Mouse (Mus musculus) frontal cortex, adult (tissue): Measurements from ENCODE around the gene Adat1.

Experiments used
- ATAC-seq: cut with Nextera tagmentation; 2 replicates; pipeline ENCODE4 v1.9.2; 2017; ENCODE audit warnings: mild to moderate bottlenecking, moderate library complexity, mixed read lengths; ENCODE audit not compliant: low TSS enrichment

Gene Adat1

DNA sequence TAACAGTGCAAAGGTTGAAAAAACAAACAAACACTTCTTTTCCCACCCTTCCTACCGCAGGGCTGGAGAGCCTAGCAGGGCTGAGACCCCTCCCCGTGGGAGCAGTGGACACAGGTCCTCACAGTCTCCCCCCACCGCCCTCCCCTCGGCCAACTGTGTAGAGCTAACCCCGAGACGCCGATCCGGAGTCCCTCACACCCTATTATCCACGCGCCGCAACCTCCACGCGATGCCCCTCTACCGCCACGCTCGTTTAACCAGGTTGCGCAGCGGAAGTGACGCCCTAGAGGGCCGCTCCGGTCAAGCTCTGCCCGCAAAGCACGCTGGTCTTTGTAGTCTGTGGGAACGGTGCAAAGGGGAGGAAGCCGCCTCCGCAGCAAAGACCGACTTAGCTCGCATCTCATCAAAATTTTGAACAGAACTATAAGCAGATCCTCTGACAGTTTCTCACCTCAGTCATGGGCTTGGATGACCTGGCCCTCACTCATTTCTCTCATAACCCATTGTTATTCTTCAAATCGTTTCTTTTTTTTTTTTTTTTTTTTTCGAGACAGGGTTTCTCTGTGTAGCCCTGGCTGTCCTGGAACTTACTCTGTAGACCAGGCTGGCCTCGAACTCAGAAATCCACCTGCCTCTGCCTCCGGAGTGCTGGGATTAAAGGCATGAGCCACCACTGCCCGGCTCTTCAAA, at the start of gene Adat1:
TSS of gene Adat1 (minus strand) at position 290 of the 690 bp plus-strand sequence.
- ATAC-seq: peak; percentile 96

DNA sequence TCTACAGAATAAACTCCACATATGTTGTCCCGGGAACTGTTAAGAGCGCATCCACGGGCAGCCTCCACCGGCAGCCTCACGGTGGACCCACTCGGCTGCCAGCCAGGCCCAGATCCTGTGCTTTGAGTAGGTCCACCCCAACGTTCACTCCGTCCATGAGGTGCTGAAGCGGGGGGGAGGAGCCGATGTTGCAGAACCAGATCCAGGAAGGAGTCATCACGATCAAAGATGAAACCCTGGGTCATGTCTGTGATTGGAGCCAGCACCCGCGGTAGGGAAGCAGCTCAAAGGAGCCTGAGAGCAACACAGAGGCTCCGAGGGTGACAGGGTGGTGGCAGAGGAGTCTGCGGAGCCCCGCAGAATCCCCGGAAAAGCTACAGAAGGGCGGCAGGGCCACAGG, 45.4 kb upstream of the Adat1 start:
- no peak for ATAC-seq

DNA sequence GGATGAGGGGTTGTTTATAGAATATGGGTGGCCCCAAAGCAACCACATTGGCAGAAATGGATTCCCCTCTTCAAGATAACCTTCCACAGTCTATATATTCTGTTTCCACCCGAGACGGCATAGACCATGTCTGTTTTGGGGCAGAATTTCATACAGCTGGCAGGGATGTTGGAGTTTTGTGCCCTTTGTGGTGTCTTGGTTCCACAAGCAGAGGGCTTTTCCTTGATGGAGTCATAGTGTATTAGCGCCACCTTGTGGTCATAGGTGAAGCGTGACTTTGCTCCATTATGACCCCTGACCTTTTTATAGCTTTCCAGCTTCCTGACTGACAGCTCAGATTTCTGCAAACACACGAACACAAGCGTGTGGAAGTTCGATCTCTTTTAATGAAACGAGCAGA, 42.5 kb upstream of the Adat1 start:
- peak; percentile 85 for ATAC-seq

DNA sequence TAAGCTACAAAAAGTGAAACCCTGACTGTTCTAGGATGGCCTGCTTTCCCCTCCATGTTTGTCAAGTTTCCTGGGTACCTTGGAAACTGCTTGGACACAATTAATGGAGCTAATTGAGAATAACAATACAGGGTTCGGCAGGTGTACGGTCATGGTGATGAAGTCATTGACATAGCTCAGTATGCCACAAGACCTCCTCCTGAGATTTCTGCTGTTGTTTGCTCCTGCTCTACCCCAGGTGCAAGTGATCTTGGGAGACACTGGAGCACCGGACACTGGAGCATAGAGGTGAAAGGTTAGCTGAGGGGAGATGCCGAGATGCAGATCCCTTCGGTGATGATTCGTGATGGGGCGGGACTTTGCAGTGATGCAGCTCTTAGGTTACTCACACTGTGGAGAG, 41.0 kb upstream of the Adat1 start:
- ATAC-seq: no peak

DNA sequence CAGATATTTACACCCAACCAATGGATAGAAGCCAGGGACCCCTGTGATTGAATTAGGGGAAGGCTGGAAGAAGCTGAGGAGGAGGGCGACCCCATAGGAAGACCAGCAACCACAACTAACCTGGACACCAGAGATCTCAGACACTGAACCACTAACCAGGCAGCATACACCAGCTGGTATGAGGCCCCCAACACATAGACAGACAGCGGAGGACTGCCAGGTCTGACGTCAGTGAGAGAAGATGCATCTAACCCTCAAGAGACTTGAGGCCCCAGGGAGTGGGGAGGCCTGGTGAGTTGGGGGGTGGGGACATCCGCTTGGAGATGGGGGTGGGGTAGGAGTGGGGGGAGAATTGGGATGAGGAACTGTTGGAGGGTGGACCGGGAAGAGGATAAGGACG, 38.6 kb upstream of the Adat1 start:
- no peak for ATAC-seq

DNA sequence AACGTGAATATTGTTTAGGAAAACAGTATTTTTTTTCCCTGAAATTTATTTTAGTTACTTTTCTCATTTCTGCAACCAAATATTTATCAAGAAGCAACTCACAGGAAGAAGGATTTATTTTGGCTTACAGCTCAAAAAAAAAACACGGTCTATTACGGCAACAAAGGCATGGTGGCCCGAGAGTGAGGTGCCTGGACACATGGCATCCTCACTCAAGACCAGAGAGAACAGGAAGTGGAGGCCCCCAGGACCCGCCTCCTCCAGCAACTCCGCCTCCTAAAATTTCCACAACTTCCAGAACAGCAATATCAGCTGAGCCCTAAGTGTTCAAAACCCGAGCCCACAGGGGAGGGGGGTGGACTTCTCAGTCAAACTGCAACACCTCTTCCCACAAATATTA, 37.4 kb upstream of the Adat1 start:
- no peak for ATAC-seq

DNA sequence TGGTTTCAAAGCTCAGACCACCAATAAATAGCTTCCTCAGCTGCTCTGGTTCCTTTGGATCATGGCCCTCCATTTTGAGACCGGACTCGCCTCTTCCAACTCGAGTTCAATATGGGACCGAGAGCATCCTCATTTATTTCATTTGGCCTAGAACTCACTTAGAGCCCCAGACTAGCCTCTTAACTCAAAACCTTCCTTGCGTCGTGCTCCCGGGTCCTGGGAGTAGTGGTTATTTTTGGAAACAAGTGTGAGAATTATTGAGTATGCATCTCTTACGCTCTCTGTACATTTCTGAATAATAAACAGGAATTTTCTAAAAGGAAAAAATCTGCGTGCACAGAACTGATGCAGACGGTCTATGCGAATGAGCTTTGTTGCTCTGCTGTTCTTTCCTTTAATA, 22.8 kb upstream of the Adat1 start, which contains the start of gene Gm6793:
TSS of gene Gm6793 (minus strand) at position 101 of the 400 bp plus-strand sequence.
- ATAC-seq: no peak

DNA sequence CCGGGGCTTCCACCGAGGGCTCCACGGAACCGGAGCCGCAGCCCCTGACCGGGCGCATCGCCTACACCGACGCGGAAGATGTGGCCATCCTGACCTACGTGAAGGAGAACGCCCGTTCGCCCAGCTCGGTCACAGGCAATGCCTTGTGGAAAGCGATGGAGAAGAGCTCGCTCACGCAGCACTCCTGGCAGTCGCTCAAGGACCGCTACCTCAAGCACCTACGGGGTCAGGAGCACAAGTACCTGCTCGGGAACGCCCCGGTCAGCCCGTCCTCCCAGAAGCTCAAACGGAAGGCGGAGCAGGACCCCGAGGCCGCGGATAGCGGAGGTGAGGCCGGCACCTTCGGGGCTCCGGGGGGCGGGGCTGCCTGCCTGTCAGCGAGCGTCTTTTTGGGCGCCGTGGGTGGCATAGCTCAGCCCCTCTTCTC, 19.7 kb upstream of the Adat1 start:
- ATAC-seq: peak; percentile 32; the same call in 1 of the 2 replicates

DNA sequence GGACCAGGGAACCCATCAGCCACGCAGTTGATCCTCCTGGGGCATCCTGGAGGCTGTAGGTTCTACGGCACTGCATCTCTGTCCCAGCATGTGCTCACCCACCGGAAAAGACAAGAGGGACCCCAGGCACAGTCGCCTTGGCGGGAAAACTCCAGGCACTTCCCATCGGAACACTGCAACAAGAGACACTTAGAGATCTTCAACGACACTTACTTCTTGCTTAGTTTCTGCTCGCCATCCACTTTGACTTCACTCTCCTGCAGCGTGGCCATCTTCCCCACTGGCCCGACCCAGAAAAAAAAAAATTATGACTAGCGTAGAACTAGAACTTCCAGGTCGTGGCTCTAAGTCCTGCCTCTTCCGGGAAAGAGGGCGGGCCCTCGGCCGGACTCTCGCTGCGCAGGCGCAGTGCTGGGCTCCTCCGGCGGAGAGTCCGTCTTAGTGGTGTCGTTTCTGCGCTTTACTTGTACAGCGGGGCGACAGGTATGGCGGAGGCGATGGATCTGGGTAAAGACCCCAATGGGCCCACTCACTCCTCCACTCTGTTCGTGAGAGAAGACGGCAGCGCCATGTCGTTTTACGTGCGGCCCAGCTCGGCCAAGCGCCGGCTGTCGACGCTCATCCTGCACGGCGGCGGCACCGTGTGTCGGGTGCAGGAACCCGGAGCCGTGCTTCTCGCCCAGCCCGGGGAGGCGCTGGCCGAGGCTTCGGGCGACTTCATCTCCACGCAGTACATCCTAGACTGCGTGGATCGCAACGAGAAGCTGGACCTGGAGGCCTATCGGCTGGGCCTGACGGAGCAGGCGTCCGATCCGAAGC, 19.1 kb upstream of the Adat1 start, which contains the start of the genes Kars and Terf2ip:
TSS of gene Kars (minus strand) at position 327 of the 819 bp plus-strand sequence.
TSS of gene Terf2ip (plus strand) at position 402 of the 819 bp plus-strand sequence.
- ATAC-seq: peak; percentile 96

DNA sequence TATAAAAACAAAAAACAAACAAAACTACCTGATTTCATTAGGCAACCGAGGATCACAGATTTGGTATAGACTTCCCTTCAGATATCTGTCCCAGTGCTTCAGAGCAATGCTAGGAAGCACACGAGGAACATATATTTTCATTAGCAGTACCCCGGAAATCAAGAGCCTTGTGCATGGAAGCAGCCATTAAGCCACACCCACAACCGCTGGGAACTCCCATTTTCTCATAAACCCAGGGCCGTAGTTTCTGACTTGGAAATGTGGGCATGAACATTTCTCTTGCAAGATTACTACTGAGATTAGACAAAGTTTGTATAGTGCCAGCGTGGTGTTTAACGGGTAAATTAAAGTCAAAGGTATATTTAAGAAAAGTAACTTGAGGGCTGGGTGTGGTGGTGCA, 17.5 kb upstream of the Adat1 start:
- no peak for ATAC-seq

DNA sequence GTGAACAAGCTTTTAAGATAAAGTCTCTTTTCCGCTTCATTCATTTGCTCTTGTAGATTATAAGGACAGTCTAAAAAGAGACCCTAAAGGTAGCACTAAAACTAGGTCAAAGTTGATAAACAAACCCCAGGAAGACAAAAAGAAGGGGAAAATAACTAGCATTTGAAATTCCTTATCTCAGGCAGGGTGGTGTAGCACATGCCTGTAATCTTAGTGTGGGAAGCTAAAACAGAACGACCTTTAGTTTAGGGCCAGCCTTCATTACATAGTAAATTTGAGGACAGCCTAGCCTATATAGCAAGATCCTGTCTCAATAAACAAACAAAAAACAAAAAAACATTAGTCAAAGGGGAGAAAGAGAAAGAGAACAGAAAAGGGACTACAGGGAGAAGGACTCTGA, 15.6 kb upstream of the Adat1 start:
- ATAC-seq: no peak

DNA sequence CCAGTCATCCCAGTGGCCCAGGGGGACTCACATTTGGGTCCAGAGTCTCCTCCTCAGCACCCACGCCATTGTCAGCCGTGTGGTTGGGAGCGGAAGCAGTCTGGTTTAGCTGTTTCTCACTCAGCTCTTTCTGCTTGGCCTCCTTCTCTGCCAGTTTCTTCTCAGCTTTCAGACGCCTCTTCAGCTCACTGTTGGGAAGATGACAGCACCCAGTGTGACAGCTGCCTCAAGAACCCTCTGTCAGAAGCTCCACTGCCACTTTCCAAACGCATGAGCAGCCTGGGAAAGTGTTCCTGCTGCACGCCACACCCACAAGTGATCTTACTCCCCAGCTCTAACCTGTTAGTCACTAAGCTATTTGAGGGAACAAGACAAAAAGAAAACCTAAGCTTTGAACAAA, 13.5 kb upstream of the Adat1 start:
- ATAC-seq: peak; percentile 99

DNA sequence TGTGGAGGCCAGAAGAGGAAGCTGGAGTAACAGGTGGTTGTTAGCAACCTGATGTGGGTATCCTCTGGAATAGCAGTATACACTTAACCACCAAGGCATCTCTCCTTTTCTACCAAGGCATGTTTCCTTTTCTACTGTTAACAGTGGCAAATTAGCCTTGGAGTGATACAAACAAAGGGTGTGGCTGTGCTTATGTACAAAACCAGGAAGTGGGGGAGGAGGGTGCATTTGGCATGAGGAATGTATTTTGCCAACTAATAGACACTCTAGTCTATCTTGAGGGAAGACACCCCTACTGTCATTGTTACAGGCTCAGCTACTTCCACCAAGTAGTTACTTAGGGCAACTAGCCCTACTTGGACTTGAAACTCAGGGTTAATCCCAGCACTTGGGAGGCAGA, 12.7 kb upstream of the Adat1 start:
- no peak for ATAC-seq

DNA sequence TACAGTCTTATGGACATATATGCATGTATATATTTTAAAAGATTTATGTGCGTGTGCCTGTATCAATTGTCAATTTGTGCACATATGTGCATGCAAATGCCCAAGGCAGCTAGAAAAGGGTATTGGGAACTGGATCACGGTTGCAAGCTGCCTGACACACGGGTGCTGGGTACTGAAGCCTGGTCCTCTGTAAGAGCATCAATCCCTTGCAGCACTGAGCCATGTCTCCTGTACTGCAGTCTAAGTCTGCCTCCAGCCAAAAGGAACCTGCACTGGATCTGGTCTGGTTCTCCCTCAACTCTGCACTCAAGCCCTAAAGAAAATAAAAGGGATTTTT, 569 bp upstream of the Adat1 start:
- ATAC-seq: no peak

DNA sequence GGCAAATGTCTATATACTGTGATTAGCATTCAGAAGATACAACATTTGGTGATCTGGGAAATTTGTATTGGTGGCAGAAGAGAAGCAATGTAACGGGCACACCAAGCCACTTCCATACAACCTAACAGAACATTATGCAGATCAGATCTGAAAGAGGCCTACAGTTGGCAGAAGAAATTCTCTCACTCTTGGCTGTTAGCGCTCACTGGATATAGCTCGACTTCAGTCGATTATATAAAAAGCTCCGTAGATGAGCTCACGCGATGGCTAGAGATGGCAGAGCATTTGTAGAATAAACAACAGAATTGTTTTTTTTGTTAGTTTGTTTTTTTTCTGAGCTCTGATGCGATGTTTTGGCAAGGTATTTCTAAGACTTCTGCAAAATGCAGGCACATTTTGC, 824 bp downstream of the Adat1 start:
- ATAC-seq: peak; percentile 42

DNA sequence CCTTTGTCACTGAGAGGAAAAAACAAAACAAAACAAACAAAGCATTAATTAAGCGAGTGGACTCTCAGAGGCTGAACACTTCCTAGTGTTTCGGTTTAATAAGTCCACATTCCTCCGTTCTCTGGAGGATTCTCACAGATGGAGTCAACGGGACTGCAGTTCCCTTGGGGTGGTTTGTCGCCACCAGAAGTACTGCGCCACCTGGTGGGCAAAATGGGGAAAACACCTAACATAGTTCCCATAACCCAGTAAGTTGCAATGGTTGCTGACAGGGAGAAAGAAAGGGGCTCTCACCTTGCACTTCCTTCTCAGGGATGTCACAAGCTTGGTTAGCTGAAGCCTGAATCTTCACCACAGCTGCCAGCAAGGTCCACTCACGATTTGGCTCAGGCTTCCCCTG, 2.2 kb downstream of the Adat1 start:
- ATAC-seq: peak; percentile 45

DNA sequence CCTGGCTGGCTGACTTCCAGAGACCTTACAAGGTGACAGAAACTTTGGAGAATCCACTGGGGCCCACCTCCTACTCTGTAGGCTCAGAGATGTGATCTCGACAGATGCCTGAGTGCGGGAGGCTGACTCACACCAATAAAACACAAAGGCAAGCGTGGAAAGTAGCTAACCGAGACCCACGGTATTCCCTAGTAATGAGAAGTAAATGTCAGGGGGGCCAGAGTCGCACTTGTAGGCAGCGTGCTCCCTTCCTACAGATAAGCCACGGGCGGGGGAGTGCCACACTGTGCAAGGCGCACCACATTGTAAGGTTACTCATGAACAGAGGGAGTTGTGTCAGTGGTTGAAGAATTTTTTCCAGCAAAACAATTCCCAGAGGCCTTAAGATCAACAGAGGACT, 7.6 kb downstream of the Adat1 start:
- ATAC-seq: peak; percentile 50

DNA sequence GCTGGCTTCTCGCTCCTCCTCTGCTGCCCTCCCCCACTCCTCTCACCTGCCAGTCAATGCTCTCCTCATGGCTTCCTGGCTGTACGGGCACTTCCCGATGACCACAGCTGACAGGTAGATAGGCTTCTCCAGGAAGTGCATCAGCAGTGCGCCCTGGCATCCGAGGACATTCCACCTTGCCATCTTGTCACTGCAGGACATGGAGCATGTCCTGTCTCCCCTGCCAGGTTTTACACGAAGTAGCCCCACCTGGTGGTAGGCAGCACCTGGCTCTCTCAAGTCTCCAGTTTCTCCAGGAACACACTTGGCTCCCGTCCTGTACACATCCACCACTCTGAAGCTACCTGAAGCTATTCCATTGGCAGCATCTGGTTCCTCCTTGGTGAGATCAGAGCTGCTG, 10.0 kb downstream of the Adat1 start:
- ATAC-seq: no peak

DNA sequence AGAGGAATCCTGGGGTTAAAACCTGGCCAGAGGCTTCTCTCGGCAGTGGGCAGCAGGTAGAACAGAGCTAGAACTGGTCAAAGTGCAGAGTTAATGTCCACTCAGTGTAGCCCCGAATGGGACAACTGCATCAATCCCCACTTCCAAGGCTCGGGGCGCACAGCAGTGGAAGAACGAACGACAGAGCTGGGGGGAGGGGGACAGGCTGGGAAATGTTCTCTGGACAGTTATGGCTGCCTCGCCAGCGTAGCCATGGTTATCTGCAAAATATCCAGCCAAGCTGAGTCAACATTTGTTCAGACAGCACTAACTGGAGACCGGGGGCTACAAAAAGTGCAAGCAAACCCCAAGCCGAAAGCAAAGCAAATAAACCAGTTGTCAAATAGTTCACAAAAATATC, 14.0 kb downstream of the Adat1 start:
- ATAC-seq: no peak

DNA sequence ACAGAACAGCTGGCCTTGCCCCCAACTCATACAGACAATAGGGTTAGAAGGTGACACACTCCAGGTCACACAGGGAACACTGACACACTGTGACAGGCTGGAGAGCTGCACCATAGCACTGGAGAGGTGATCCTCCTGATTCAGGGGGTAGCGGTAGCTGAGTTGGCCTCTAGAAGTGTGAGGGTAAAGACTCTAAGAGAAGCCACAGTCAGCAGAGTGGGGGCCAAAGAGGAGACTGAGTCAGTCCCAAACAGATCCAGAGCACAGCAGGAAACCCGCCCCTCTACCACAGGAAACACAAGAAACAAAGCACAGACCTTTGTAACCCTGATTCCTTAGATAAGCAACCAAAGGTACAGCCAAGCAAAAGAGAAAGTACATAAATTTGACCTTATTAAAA, 15.8 kb downstream of the Adat1 start:
- no peak for ATAC-seq

DNA sequence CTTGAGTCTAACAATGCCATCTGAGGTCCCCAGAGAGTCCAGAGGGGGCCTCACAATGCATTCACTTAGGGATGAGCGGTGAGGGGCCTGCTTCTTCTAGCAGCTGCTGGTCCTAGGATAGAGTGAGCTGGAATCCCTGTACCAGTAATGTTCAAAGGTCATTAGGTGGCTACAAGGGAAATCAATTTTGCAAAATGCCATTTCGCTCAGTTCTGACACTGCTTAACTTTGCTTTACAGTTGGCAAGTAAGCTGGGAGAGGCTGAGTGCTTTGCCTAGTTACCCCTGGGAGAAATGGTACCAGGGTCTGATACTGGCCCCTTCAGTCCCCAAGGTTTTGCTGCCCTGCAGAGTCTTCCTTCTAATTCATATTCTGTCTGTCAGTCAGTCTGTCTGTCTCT, 16.4 kb downstream of the Adat1 start:
- no peak for ATAC-seq

DNA sequence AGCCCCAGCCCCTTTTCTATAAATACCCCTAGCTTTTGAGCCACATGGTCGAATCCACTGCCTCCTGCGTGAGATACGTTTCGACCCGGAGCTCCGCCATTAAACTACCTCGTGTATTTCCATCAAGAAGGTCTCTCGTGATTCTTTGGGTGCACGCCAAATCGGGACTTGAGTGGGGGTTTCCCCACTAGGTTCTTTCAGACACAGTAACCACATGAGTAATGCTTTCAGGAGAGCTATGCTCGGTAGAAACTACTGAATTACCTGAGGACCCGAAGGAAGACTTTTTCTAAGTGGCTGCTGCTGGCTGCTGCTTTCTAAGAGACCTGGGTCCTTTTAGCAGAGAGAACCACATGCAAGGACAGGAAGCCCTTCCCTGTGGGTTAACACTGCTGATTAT, 18.0 kb downstream of the Adat1 start:
- ATAC-seq: no peak

DNA sequence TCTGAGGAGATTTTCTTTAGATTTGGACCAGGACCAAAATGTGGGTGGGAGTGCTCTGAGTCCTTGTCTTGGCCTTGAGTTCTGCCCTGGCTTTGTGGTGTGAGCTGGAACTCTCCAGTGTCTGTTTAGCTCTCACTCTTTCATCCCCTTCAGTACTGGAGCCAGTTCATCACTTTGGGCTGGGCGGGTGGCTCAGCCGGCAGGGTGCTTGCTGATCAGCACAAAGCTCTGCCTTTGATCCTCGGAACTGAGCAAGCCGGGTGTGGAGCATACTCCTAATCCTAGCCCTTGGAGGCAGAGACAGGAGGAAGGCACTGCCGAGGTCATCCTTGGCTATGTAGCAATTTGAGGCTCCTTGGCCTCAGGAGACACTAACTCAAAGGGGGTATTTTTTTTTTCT, 23.1 kb downstream of the Adat1 start:
- ATAC-seq: no peak
